Mouse (Mus musculus) forebrain, embryonic 10.5 days (tissue): Measurements from ENCODE around the gene Tapbp. TPM values are rescaled to one million over a fixed set of nuclear protein-coding genes. Genes with fewer than 3 reads are reported as not detected.

Experiments
- DNase-seq: peaks from one replicate; pipeline ENCODE4 v3.0.0-alpha.2; 2017; ENCODE audit warnings: low spot score; ENCODE audit errors: extremely low spot score
- H3K27ac ChIP-seq: fragments of 300-500 bp; sonication (generic); 2 replicates; pipeline ENCODE4 v1.5.1; 2016; ENCODE audit warnings: mild to moderate bottlenecking
- H3K27me3 ChIP-seq: fragments of 300-500 bp; sonication (generic); 2 replicates; pipeline ENCODE4 v1.6.1; 2016; ENCODE audit warnings: mild to moderate bottlenecking; ENCODE audit not compliant: poor library complexity, severe bottlenecking
- H3K36me3 ChIP-seq: fragments of 300-500 bp; sonication (generic); replicated peaks from 2 replicates; pipeline ENCODE4 v1.6.1; 2016; ENCODE audit warnings: mild to moderate bottlenecking, moderate library complexity
- H3K4me1 ChIP-seq: fragments of 300-500 bp; sonication (generic); 2 replicates; pipeline ENCODE4 v1.6.1; 2016
- H3K4me3 ChIP-seq: fragments of 300-500 bp; sonication (generic); 2 replicates; pipeline ENCODE4 v1.5.1; 2016; ENCODE audit warnings: mild to moderate bottlenecking, moderate library complexity
- H3K9me3 ChIP-seq: fragments of 300-500 bp; sonication (generic); 2 replicates; pipeline ENCODE4 v1.6.1; 2016; ENCODE audit warnings: mild to moderate bottlenecking, moderate library complexity
- WGBS: fragments of 180-500 bp; shearing (Covaris S2); methylation state at CpG from one replicate; pipeline ENCODE4 v1.1.7; 2016; 5-methylcytosine and 5-hydroxymethylcytosine counted together
- polyA plus RNA-seq: library from polyadenylated mRNA; unstranded; fragments of >200 nt; fragmentation: Nextera tagmentation; extraction: Ambion mirVana; gene quantifications from 2 replicates; pipeline ENCODE4 v1.2.1, GENCODE M21; 2016

Tapbp gene
- polyA plus RNA-seq, 1 experiment from 2014 or later, result 14.1 TPM

DNA sequence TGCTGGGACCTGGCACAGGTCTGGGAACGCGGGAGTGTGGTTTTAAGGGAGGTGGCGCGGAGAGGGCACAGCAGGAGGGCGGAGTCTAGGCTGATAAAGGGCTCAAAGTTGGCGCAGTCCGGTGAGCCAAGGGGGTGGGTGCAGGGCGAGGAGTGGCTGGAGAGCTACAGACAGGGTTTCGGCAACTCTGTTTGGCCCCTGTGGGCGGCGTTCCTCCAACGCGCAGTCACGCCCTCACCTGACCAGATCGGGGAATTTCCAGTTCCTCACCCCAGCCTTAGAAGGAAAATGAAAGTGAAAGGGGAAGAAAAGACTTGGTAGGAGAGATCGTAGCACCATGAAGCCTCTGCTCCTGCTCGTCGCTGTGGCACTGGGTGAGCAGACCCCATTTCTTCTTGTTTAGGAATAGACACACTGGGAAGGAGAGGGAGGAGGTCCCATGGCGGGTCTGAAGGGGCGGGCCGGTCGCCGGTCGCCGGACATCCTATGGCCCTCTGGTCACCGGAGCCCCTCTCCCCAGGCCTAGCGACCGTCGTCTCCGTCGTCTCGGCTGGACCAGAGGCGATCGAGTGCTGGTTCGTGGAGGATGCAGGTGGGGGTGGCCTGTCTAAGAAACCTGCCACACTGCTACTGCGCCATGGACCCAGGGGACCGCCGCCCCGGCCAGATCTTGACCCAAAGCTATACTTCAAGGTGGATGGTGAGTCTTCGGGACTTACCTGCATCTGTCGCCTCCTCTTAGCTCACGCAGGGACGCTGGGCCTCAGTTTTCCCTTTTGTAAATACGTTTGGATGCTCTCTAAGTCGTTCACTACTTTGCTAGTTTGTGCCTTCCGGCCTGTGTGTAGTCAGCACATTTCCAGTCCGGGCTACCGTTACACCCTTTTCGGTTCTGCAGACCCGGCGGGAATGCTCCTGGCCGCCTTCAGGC lies 3.9 kb downstream of the Tapbp start:
- Histone ChIP-seq H3K27ac (peak overlapping the region; percentile 83), H3K4me1 (peaks cover 62% of the 10 kb centered on the region), H3K9me3 (no peaks in the 10 kb centered on the region; the same call in 1 of the 2 replicates), H3K27me3 (peaks cover 15% of the 10 kb centered on the region), H3K4me3 (peak overlapping the region; percentile 76), H3K36me3 (peaks cover 25% of the 10 kb centered on the region)
- DNase-seq, result peak; percentile 44
- under 1% methylated on average over 52 of the region's 52 CpGs for WGBS

DNA sequence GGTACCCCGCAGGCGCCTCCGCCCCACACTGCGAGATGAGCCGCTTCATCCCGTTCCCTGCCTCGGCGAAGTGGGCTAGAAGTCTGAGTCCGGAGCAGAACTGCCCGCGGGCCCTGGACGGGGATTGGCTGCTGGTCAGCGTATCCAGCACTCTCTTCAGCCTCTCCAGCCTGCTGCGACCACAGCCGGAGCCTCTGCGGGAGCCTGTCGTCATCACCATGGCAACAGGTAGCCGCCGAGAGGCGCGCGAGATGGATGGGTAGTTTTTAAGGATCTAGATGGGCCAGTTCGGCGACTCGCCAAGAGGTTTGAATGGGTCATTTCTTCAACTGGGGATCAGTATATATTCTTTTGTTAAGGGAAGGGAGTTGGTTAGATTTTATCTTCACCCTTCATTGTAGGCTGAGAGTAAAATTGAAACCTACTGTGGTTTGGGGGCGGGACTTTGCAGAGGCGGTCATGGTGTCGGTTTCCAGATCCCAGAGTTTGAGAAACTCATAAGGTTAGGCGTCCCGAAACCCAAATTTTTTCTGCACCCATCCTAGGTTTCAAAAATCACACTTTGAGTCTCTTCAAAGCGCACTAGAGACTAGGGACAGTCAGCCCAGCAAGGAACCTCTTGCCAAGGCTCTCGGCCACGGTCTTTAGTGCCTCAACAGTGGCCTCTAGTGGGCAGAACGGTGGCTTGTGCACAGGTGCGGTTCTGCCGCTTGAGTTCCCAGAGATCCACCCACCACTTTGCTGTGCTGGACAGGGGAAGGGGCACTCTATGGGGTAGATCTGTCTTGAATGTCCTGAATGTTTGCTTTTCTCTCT lies 4.8 kb downstream of the Tapbp start:
- peaks cover 15% of the 10 kb centered on the region for H3K27me3 ChIP-seq
- H3K4me1 ChIP-seq, result peaks cover 55% of the 10 kb centered on the region
- H3K9me3 ChIP-seq, result no peaks in the 10 kb centered on the region; the same call in 1 of the 2 replicates
- under 1% methylated on average over 36 of the region's 36 CpGs for WGBS
- H3K36me3 ChIP-seq, result peaks cover 26% of the 10 kb centered on the region
- DNase-seq, result peak; percentile 85
- H3K27ac ChIP-seq, result peak overlapping the region; percentile 83
- H3K4me3 ChIP-seq, result peak overlapping the region; percentile 76

DNA sequence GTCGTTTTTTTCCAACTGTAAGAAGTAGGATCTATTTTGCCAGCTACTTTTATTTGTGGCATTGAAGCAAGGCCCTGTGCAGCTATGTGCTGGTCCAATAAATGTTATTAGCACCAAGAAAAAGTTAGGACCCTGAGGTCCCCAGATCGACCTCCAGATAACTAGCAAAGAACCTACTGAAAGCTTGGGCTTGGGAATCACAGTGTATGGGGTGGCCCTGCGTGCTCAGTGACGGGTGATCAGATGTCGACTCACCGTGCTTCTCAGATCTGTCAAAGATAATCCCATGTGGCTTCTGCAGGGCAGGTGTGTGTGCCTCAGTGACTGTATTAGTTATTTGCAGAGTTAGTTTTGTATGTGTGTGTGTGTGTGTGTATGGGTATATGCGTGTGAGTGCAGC lies 5.7 kb downstream of the Tapbp start:
- H3K4me1 ChIP-seq, result peaks cover 52% of the 10 kb centered on the region
- no peaks in the 10 kb centered on the region; the same call in 1 of the 2 replicates for H3K9me3 ChIP-seq
- H3K4me3 ChIP-seq, result peak overlapping the region; percentile 76; the same call in 1 of the 2 replicates
- no peak for DNase-seq
- peaks cover 35% of the 10 kb centered on the region for H3K36me3 ChIP-seq
- 89% methylated on average over 7 of the region's 7 CpGs for WGBS
- peaks cover 15% of the 10 kb centered on the region for H3K27me3 ChIP-seq
- no peak overlapping the region for H3K27ac ChIP-seq

DNA sequence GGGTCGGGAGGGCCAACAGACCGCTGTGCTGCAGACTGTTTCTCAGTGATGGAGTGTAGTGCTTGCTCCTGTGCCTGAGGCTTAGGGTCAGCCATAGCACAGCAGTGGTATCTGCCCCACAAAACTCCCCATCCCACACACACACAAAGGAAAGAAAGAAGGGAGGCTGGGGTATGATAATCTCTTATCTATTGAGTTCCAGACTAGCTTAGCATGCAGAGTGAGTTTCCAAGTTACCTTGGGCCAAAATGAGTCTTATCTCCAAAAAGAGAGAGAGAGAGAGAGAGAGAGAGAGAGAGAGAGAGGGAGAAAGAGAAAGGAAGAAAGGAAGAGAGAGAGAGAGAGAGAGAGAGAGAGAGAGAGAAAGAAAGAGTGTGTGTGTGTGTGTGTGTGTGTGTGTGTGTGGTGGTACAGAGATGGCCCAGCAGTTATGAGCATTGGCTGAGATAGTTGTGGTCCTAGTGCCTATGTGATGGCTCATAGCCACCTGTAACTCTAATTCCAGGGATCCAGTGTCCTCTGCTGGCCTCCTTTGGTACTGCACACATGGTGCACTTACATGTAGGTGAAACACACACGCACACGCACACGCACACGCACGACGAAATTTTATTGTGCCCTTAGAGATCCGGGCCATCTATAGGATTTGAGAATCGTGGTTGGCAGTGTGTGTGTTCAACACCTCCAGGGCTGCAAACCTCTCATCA lies 9.0 kb downstream of the Tapbp start:
- H3K27ac ChIP-seq, result no peak overlapping the region
- H3K4me1 ChIP-seq, result peaks cover 37% of the 10 kb centered on the region
- no peaks in the 10 kb centered on the region for H3K9me3 ChIP-seq
- H3K4me3 ChIP-seq, result peak overlapping the region; percentile 0; the same call in 1 of the 2 replicates
- H3K36me3 ChIP-seq, result peaks cover 28% of the 10 kb centered on the region
- WGBS, result 85% methylated on average over 10 of the region's 10 CpGs
- DNase-seq, result no peak
- H3K27me3 ChIP-seq, result no peaks in the 10 kb centered on the region

DNA sequence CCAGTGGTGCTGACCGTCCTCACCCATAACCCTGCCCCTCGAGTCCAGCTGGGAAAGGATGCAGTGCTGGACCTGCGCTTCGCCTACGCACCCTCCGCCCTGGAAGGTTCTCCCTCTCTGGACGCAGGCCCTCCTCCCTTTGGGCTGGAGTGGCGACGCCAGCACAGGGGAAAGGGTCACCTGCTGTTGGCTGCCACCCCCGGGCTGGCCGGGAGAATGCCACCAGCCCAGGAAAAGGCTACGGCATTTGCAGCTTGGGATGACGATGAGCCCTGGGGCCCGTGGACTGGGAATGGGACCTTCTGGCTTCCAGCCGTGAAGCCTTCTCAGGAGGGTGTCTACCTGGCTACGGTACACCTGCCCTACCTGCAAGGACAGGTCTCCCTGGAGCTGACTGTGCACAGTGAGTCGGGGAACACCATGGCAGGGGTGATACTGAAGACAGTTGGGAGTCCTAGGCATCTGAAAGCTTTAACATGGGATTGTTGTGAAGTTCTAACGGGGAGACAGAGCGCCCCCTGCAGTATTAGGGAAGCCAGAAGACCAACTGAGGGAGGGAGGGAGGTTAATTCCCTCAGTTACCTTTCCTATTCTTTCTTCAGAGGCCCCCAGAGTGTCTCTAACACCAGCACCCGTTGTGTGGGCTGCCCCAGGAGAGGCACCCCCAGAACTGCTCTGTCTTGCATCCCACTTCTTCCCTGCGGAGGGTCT lies 9.9 kb downstream of the Tapbp start:
- H3K27me3 ChIP-seq, result no peaks in the 10 kb centered on the region
- no peaks in the 10 kb centered on the region for H3K9me3 ChIP-seq
- 82% methylated on average over 21 of the region's 21 CpGs for WGBS
- peaks cover 35% of the 10 kb centered on the region for H3K4me1 ChIP-seq
- H3K36me3 ChIP-seq, result peaks cover 28% of the 10 kb centered on the region
- DNase-seq, result no peak
- H3K27ac ChIP-seq, result no peak overlapping the region
- peak overlapping the region; percentile 14; the same call in 1 of the 2 replicates for H3K4me3 ChIP-seq

DNA sequence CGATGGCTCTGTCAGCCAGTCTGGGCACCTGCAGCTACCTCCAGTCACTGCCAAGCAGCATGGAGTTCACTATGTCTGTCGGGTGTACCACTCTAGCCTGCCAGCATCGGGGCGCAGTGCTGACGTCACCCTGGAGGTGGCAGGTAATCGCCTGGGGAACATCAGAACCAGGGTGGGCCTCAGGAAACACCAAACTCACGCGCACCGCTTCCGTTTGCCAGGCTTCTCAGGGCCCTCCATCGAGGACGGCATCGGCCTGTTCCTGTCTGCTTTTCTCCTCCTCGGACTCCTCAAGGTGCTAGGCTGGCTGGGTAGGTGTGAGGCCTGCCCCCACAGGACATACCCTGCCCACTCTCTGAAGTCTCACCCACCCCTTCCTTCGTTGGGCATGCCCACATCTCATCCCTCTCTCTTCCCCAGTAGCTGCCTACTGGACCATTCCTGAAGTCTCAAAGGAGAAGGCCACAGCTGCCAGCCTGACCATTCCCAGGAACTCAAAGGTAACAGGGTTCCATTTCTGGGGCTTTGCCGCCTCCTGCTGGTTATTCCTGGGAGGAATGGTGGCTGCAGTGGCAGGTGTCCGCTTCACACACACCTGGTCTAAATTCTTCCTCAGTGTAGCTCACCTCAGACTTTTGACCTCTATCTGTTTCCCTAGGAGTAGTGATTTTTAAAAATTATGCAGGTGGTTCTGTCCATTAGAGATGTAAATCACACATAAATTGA lies 10.7 kb downstream of the Tapbp start:
- no peak overlapping the region for H3K27ac ChIP-seq
- peaks cover 37% of the 10 kb centered on the region for H3K4me1 ChIP-seq
- H3K4me3 ChIP-seq, result peak overlapping the region; percentile 14; the same call in 1 of the 2 replicates
- WGBS, result 73% methylated on average over 17 of the region's 17 CpGs
- no peak for DNase-seq
- H3K36me3 ChIP-seq, result peaks cover 28% of the 10 kb centered on the region
- H3K27me3 ChIP-seq, result peaks cover 3% of the 10 kb centered on the region; the same call in 1 of the 2 replicates
- H3K9me3 ChIP-seq, result no peaks in the 10 kb centered on the region

DNA sequence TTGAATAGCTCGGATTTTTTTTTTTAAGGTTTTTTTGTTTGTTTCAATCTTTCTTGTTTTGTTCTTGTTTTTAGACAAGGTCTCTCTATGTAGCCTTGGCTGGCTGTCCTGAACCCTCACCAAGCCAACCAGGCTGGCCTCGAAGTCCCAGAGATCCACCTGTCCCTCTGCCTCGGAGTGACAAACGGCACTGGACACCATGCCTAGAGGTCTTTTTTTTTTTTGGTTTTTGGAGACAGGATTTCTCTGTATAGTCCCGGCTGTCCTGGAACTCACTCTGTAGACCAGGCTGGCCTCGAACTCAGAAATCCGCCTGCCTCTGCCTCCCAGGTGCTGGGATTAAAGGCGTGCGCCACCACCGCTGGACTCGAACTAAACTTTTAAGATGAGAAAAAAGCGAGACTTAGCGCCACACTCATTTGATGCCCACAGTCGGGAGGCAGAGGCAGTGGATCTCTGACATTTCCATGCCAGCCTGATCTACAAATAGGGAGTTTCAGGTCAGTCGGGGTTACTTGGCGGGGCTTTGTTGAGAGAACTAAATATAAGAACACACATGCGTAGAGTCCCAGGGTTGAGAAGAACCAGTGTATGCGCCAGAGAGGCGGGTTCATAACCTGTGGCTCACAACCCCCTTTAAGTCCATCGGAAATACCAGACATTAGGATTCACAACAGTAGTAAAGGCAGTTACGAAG lies 12.7 kb downstream of the Tapbp start:
- WGBS, result 68% methylated on average over 21 of the region's 21 CpGs
- Histone ChIP-seq H3K27me3 (peaks cover 4% of the 10 kb centered on the region; the same call in 1 of the 2 replicates), H3K36me3 (peaks cover 44% of the 10 kb centered on the region), H3K9me3 (no peaks in the 10 kb centered on the region), H3K27ac (peak overlapping the region; percentile 92), H3K4me3 (peak overlapping the region; percentile 98), H3K4me1 (peaks cover 51% of the 10 kb centered on the region)
- no peak for DNase-seq

DNA sequence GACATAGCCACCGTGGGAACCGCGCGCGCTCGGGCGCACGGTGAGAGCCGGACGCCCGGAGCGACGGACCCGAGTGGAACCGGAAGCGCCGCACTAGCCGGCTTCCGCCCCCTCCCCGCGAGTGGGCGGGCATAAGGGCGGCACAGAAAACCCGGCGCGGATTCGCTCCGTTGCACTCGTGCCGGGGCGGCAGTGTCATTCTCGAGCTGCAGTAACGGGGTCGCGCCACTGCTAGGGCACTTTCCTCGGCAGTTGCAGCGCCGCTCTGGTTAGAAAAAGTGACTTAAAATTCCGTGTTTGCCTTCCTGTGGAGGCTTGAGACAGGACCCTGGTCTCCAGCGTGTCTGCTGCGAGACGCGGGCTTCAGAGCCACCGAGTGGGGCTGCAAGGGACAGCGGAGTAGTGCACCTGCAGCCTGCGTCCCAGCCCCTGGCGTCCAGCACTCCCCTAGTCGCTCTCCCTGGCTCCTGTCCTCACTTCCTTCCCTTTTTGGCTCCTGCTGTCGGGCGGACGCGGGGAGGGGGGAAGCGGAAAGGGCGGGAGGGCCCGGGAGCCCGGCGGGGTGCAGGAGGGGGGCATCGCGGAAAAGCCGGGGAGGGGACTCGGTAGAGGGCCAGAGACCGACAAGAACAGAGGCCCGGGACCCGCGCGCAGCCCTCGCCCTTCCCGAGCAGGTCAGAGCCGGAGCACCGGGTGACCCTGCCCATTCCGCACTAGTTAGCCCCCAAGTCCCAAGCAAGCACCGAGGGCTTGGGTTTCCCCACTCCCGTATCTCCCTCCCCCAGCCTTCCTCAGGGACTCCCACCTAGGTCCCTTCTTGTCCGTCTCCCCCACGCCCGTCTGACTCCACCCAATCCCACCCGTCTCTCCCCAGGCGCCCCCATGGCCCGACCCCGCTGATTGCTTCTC lies 13.9 kb downstream of the Tapbp start, which contains the start of gene Rgl2:
Gene Rgl2 (plus strand): TSS at position 173 of the 909 bp plus-strand sequence.
- DNase-seq, result peak; percentile 93
- Histone ChIP-seq H3K4me1 (peaks cover 51% of the 10 kb centered on the region), H3K9me3 (no peaks in the 10 kb centered on the region), H3K27ac (peak within 1 kb of the TSS; percentile 92), H3K27me3 (peaks cover 4% of the 10 kb centered on the region; the same call in 1 of the 2 replicates), H3K36me3 (peaks cover 56% of the 10 kb centered on the region), H3K4me3 (peak within 1 kb of the TSS; percentile 98)
- under 1% methylated on average over 80 of the region's 80 CpGs for WGBS

DNA sequence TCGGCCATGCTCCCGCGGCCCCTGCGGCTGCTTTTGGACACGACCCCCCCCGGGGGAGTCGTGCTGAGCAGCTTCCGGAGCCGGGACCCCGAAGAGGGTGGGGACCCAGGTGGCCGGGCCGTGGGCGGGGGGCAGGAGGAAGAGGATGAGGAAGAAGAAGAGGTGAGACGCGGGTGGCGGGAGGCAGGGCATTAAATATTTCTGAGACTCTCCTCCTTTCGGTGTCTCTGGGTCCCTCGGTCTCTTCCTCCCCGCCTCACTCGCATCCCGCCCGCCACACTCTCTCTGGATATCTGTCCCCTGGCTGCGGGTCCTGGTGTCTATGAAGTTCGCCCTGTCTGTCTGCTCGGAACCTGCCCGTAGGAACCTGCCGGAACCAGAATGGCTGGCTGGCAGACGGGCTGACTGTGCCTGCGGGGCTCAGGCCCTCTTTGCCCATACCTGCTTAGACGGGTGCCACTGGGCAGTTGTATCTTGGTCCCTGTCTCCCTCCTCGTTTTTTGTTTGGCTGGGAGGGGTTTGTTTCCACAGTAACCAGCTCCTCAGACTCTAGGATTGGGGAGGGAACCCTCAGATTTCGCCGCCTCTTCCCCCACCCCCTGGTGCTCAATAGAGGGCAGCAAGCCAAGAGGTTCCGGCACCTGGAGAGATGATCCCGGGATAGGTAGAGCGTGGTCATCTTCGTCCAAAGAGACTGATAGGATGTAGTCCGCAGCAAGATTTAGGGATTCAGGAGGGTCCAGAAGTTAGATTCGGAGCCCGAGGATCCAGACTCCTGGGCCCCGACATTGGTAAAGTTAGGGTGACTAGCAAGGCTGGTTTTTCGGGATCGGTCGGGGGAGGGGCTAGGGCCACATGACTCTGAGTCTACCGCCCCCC lies 14.8 kb downstream of the Tapbp start:
- H3K27me3 ChIP-seq, result peaks cover 4% of the 10 kb centered on the region; the same call in 1 of the 2 replicates
- WGBS, result under 1% methylated on average over 45 of the region's 45 CpGs
- peaks cover 49% of the 10 kb centered on the region for H3K4me1 ChIP-seq
- H3K4me3 ChIP-seq, result peak overlapping the region; percentile 98
- no peak for DNase-seq
- peaks cover 57% of the 10 kb centered on the region for H3K36me3 ChIP-seq
- peak overlapping the region; percentile 92 for H3K27ac ChIP-seq
- H3K9me3 ChIP-seq, result no peaks in the 10 kb centered on the region
